Mouse (Mus musculus) naive thymus-derived CD4-positive, alpha-beta T cell, adult 5 months (primary cell): ENCODE data around the gene Igsf6. TPM values are rescaled to one million over a fixed set of nuclear protein-coding genes. Genes with fewer than 3 reads are reported as not detected.

ENCODE experiments used
- polyA plus RNA-seq: library from polyadenylated mRNA; unstranded; fragments of 100-300 nt; shearing (Covaris generic); gene quantifications from one replicate; pipeline ENCODE4 v1.2.1, GENCODE M21; 2017

The Igsf6 gene
- not detected for polyA plus RNA-seq

DNA sequence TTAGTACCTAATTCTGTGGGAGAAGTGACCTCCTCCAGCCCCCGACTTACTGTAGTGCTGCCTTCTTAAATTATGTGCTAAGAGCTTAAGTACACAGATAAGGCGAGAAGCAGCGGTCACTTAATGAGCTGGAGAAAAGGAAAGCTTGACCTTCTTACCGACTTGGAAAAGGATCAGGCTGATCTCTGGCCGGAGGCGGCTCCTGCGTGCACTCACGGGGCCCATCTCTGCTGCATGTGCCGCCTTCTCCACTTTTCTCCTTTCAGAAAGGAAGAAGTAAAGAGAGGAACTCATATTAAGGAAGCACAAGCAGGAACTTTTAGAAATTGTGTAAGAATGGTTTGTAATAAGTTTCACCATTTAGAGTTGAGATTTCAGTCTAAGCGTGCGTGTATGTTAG lies at the start of gene Igsf6:
Gene Igsf6, minus strand, starts transcription at position 292 of the 400 bp plus-strand sequence.

GRCm38 (mm10) chr7:121081350-121081749 lies 7.0 kb upstream of the Igsf6 start, which contains the start of gene Otoa:
Otoa (plus strand) TSS chr7:121081650.

GRCm38 (mm10) chr7:121033856-121034652 lies 40.3 kb downstream of the Igsf6 start, which contains the start of gene Mettl9:
Mettl9 (plus strand) TSS chr7:121034445.

Other genes with a start within 250 kb of the Igsf6 start
- gene Eef2k, start 231.7 kb downstream of the Igsf6 start, polyA plus RNA-seq, result 8.9 TPM
- gene Polr3e, start 156.8 kb downstream of the Igsf6 start, polyA plus RNA-seq, result 26.9 TPM
- gene Cdr2, start 92.3 kb downstream of the Igsf6 start, polyA plus RNA-seq, result 12.2 TPM
- gene Mfsd13b, start 92.1 kb downstream of the Igsf6 start, polyA plus RNA-seq, result 0.67 TPM
- 57.2 TPM for gene Mettl9, start 40.1 kb downstream of the Igsf6 start, polyA plus RNA-seq
- gene Otoa, start 7.1 kb upstream of the Igsf6 start, polyA plus RNA-seq, result not detected